Mouse (Mus musculus): ENCODE results near the gene A430078G23Rik. TPM values are rescaled to one million over a fixed set of nuclear protein-coding genes. Genes with fewer than 3 reads are reported as not detected.

Gene A430078G23Rik
- polyA plus RNA-seq, 2 experiments: 0.33 to 0.36 TPM

- Histone ChIP-seq H3K4me2 (ENCODE audit: low read depth) (no peak overlapping the region), H3K4me1 (replicated peaks; ENCODE audit: control insufficient read depth in 2 of 2, insufficient read depth in 2 of 2, low read length in 1 of 2) (peaks cover 4 to 18% of the 10 kb centered on the region in 2 experiments; a peak in 3 of 4 replicates), H3K9ac (replicated peaks) (no peak overlapping the region), H3K36me3 (replicated peaks; ENCODE audit: control insufficient read depth, insufficient read depth, low read depth) (no peaks in the 10 kb centered on the region), H3K9me3 (ENCODE audit: control insufficient read depth, low read length) (no peaks in the 10 kb centered on the region), H3K27me3 (ENCODE audit: control insufficient read depth, insufficient read depth, low read length) (no peaks in the 10 kb centered on the region), H3K4me3 (ENCODE audit: insufficient read depth in 1 of 2, low read depth in 2 of 2, low read length in 2 of 2) (no peak overlapping the region), H3K27ac (no peak overlapping the region)
- no peak for ATAC-seq (ENCODE audit: insufficient read depth)
- 73% methylated on average over 1 of the region's 1 CpGs for WGBS (ENCODE audit: insufficient replicate concordance)
- no peak for DNase-seq (ENCODE audit: low read depth in 3 of 3, low spot score in 3 of 3)
- TF ChIP-seq CTCF (IDR thresholded peaks at IDR 0.05; ENCODE audit: low read depth): no peak
- TF ChIP-seq EP300 (IDR thresholded peaks at IDR 0.05; ENCODE audit: low read depth): no peak
Measured at GRCm38 (mm10) chr8:3389506-3389905, 36.3 kb downstream of the A430078G23Rik start.

GRCm38 (mm10) chr8:3392293-3392692 lies 39.1 kb downstream of the A430078G23Rik start:
- no peak for TF ChIP-seq CTCF (IDR thresholded peaks at IDR 0.05; ENCODE audit: low read depth)
- TF ChIP-seq EP300 (IDR thresholded peaks at IDR 0.05; ENCODE audit: low read depth): peak; percentile 31
- ATAC-seq (ENCODE audit: insufficient read depth): peak; percentile 64
- 12% methylated on average over 4 of the region's 4 CpGs for WGBS (ENCODE audit: insufficient replicate concordance)

GRCm38 (mm10) chr8:3392771-3393710 lies 39.8 kb downstream of the A430078G23Rik start, which contains the start of gene Arhgef18:
TSS of gene Arhgef18 (plus strand) at chr8:3393006.
- Histone ChIP-seq H3K9ac (replicated peaks) (peak within 1 kb of the TSS; percentile 81), H3K36me3 (replicated peaks; ENCODE audit: control insufficient read depth, insufficient read depth, low read depth) (no peaks in the 10 kb centered on the region), H3K9me3 (ENCODE audit: control insufficient read depth, low read length) (no peaks in the 10 kb centered on the region), H3K27me3 (ENCODE audit: control insufficient read depth, insufficient read depth, low read length) (no peaks in the 10 kb centered on the region), H3K27ac (no peak within 1 kb of the TSS), H3K4me1 (replicated peaks; ENCODE audit: control insufficient read depth in 2 of 2, insufficient read depth in 2 of 2, low read length in 1 of 2) (peaks cover 4 to 20% of the 10 kb centered on the region in 2 experiments; a peak in 3 of 4 replicates), H3K4me2 (ENCODE audit: low read depth) (peak within 1 kb of the TSS; percentile 73), H3K4me3 (ENCODE audit: insufficient read depth in 1 of 2, low read depth in 2 of 2, low read length in 2 of 2) (peak within 1 kb of the TSS; percentile 80 to 93)
- TF ChIP-seq CTCF (IDR thresholded peaks at IDR 0.05; ENCODE audit: low read depth): no peak
- TF ChIP-seq EP300 (IDR thresholded peaks at IDR 0.05; ENCODE audit: low read depth): no peak
- ATAC-seq (ENCODE audit: insufficient read depth) (peak; percentile 98), DNase-seq (ENCODE audit: low read depth in 3 of 3, low spot score in 3 of 3) (peak; percentile 74 to 79 (median 77))
- 4% methylated on average over 48 of the region's 48 CpGs for WGBS (ENCODE audit: insufficient replicate concordance)

More at GRCm38 (mm10) chr8:3392293-3392692, 39.1 kb downstream of the A430078G23Rik start:
- Histone ChIP-seq H3K4me2 (ENCODE audit: low read depth) (peak overlapping the region; percentile 73), H3K27ac (no peak overlapping the region), H3K4me3 (ENCODE audit: insufficient read depth in 1 of 2, low read depth in 2 of 2, low read length in 2 of 2) (peak overlapping the region; percentile 80 to 93), H3K9me3 (ENCODE audit: control insufficient read depth, low read length) (no peaks in the 10 kb centered on the region), H3K4me1 (replicated peaks; ENCODE audit: control insufficient read depth in 2 of 2, insufficient read depth in 2 of 2, low read length in 1 of 2) (peaks cover 4 to 20% of the 10 kb centered on the region in 2 experiments; a peak in 3 of 4 replicates), H3K27me3 (ENCODE audit: control insufficient read depth, insufficient read depth, low read length) (no peaks in the 10 kb centered on the region), H3K9ac (replicated peaks) (peak overlapping the region; percentile 81), H3K36me3 (replicated peaks; ENCODE audit: control insufficient read depth, insufficient read depth, low read depth) (no peaks in the 10 kb centered on the region)
- peak in 1 of 3 experiments; percentile 25 for DNase-seq (ENCODE audit: low read depth in 3 of 3, low spot score in 3 of 3)

- no peak for ATAC-seq (ENCODE audit: insufficient read depth)
- no peak overlapping the region for H3K27ac ChIP-seq
- H3K9me3 ChIP-seq (ENCODE audit: control insufficient read depth, low read length): no peaks in the 10 kb centered on the region
- WGBS (ENCODE audit: insufficient replicate concordance): 60% methylated on average over 6 of the region's 6 CpGs
- H3K4me1 ChIP-seq (replicated peaks; ENCODE audit: control insufficient read depth in 2 of 2, insufficient read depth in 2 of 2, low read length in 1 of 2): peaks cover 4 to 20% of the 10 kb centered on the region in 2 experiments; a peak in 3 of 4 replicates
- TF ChIP-seq EP300 (IDR thresholded peaks at IDR 0.05; ENCODE audit: low read depth): no peak
- no peak for TF ChIP-seq CTCF (IDR thresholded peaks at IDR 0.05; ENCODE audit: low read depth)
- no peak for DNase-seq (ENCODE audit: low read depth in 3 of 3, low spot score in 3 of 3)
- H3K36me3 ChIP-seq (replicated peaks; ENCODE audit: control insufficient read depth, insufficient read depth, low read depth): no peaks in the 10 kb centered on the region
- no peak overlapping the region for H3K9ac ChIP-seq (replicated peaks)
- H3K4me3 ChIP-seq (ENCODE audit: insufficient read depth in 1 of 2, low read depth in 2 of 2, low read length in 2 of 2): no peak overlapping the region
- no peaks in the 10 kb centered on the region for H3K27me3 ChIP-seq (ENCODE audit: control insufficient read depth, insufficient read depth, low read length)
- H3K4me2 ChIP-seq (ENCODE audit: low read depth): no peak overlapping the region
Measured at GRCm38 (mm10) chr8:3394600-3394999, 41.4 kb downstream of the A430078G23Rik start.

- no peak overlapping the region for H3K9ac ChIP-seq (replicated peaks)
- ATAC-seq (ENCODE audit: insufficient read depth) (no peak), DNase-seq (ENCODE audit: low read depth in 3 of 3, low spot score in 3 of 3) (no peak)
- WGBS (ENCODE audit: insufficient replicate concordance): 60% methylated on average over 4 of the region's 4 CpGs
- no peak overlapping the region for H3K27ac ChIP-seq
- H3K9me3 ChIP-seq (ENCODE audit: control insufficient read depth, low read length): no peaks in the 10 kb centered on the region
- no peak for TF ChIP-seq EP300 (IDR thresholded peaks at IDR 0.05; ENCODE audit: low read depth)
- no peak for TF ChIP-seq CTCF (IDR thresholded peaks at IDR 0.05; ENCODE audit: low read depth)
- no peak overlapping the region for H3K4me2 ChIP-seq (ENCODE audit: low read depth)
- no peak overlapping the region for H3K4me3 ChIP-seq (ENCODE audit: insufficient read depth in 1 of 2, low read depth in 2 of 2, low read length in 2 of 2)
- H3K27me3 ChIP-seq (ENCODE audit: control insufficient read depth, insufficient read depth, low read length): no peaks in the 10 kb centered on the region
- H3K4me1 ChIP-seq (replicated peaks; ENCODE audit: control insufficient read depth in 2 of 2, insufficient read depth in 2 of 2, low read length in 1 of 2): peaks cover 4 to 20% of the 10 kb centered on the region in 2 experiments; a peak in 3 of 4 replicates
- H3K36me3 ChIP-seq (replicated peaks; ENCODE audit: control insufficient read depth, insufficient read depth, low read depth): no peaks in the 10 kb centered on the region
Measured at GRCm38 (mm10) chr8:3395246-3395645, 42.0 kb downstream of the A430078G23Rik start.

Data from liver, embryonic 14.5 days (tissue).